Mouse (Mus musculus) left cerebral cortex, adult 2 months (tissue): ENCODE measurements around the gene Ddhd1. TPM values are rescaled to one million over a fixed set of nuclear protein-coding genes. Genes with fewer than 3 reads are reported as not detected.
"Not testable (repeated sequence)": the region's sequence is repeated elsewhere in the genome, so short reads cannot be mapped to it uniquely, and the experiment has no call there.

Experiments
- DNase-seq, 2 experiments: peaks; one replicate each; pipeline ENCODE4 v3.0.0; 2021 to 2022; ENCODE audit warnings: low spot score in 2 of 2, mixed read lengths in 1 of 2; ENCODE audit errors: extremely low spot score in 1 of 2
- H3K27ac ChIP-seq: fragments of 200-600 bp; 2 replicates; pipeline ENCODE4 v1.8.1; 2022
- H3K4me3 ChIP-seq: fragments of 200-600 bp; 2 replicates; pipeline ENCODE4 v1.8.1; 2022
- CTCF ChIP-seq: fragments of 200-600 bp; IDR thresholded peaks from 2 replicates; pipeline ENCODE4 v1.8.1; 2022; ENCODE audit warnings: antibody characterized with exemption, mild to moderate bottlenecking, moderate library complexity
- intact Hi-C: fragments of 180-260 bp; cut with DNase I; formaldehyde crosslinking; loops from one replicate; pipeline ENCODE4 v1.15.1; 2025
- total RNA-seq, 2 experiments: library from RNA; stranded (reverse); gene quantifications; 2 replicates each; pipeline ENCODE4 v1.2.3; 2021

Ddhd1 gene
- total RNA-seq, 2 experiments from 2014 or later: 79.7 to 82.8 TPM

GRCm38 (mm10) chr14:45602002-45602401 is 55.9 kb downstream of the Ddhd1 start:
- TF ChIP-seq CTCF: peak; percentile 77
- no peak for DNase-seq
- Histone ChIP-seq H3K27ac (peak overlapping the region; percentile 59; the same call in 1 of the 2 replicates), H3K4me3 (no peak overlapping the region)
- intact Hi-C loops: loop anchor here (1.0 to 5.0 kb wide), 4 partner anchors 36 to 140 kb away; no protein-coding TSS in a partner anchor

DNA sequence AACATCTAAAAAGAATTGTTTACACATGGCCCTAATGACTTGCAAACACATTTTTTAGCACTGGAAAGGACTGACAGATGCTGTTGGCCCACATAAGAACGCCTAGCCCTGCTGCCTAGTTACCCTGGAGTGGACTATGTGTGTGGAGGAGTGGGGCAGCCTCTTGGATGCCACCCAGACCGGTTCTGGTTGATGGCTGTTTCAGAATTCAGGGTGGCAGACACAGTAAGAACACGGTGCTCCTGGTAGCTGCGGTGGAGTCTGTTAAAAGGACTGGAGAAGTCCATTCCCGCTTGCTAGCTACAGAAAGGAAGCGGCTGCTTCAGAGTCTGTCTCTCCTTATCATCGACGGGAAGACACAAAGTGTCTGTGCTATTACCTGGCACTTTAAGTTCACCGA is 57.4 kb downstream of the Ddhd1 start:
- H3K27ac ChIP-seq: peak overlapping the region; percentile 59
- no peak overlapping the region for H3K4me3 ChIP-seq
- intact Hi-C loops: loop anchor here (2.0 to 5.0 kb wide), 3 partner anchors 48 to 178 kb away; no protein-coding TSS in a partner anchor
- DNase-seq: peak; percentile 29 to 47
- no peak for TF ChIP-seq CTCF

DNA sequence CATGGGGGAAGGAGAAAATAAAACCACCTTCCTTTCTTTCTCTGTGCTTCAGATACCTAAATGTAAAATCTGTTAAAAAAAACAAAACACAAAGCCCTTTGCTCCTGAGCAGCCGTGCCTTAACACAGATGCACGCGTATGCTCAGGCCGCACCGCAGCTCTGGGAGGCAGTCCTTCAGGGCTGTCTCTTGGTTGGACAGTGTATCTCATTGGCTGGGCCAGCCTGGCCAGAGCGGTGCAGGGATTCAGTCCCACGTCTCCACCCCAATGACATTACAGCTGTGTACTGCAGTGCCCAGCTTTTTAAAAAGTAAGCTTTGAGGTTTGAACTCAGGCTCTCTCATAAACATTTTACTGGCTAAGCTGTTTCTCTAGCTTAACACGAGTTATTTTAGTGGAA is 60.1 kb downstream of the Ddhd1 start:
- intact Hi-C loops: no loop called here
- Histone ChIP-seq H3K4me3 (no peak overlapping the region), H3K27ac (no peak overlapping the region)
- no peak for DNase-seq
- TF ChIP-seq CTCF: no peak

DNA sequence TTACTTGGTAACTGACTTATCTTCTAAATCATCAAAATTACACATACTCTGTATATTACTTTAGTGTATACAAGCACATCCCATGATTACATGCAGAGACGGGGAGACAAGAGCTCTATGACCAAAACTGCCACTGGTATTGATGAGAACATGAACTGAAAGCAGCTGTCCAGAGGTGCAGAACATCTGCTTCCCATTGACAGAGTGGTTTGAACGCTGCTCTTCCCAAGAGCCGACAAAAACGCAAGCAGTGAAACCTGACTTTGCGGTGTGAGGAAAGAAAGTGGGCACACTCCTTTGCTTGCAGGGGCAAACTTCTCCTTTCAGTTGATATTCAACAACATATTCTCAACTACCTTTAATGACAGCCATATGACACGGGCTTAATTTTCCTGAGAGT is 64.7 kb downstream of the Ddhd1 start:
- Histone ChIP-seq H3K27ac (no peak overlapping the region), H3K4me3 (no peak overlapping the region)
- DNase-seq: no peak
- intact Hi-C loops: no loop called here
- no peak for TF ChIP-seq CTCF

GRCm38 (mm10) chr14:45588403-45588802 is 69.5 kb downstream of the Ddhd1 start:
- TF ChIP-seq CTCF: no peak
- peak overlapping the region; percentile 3; the same call in 1 of the 2 replicates for H3K27ac ChIP-seq
- intact Hi-C loops: no loop called here
- no peak for DNase-seq
- H3K4me3 ChIP-seq: no peak overlapping the region

- TF ChIP-seq CTCF: no peak
- Histone ChIP-seq H3K4me3 (no peak overlapping the region), H3K27ac (peak overlapping the region; percentile 3; the same call in 1 of the 2 replicates)
- no peak for DNase-seq
- intact Hi-C loops: no loop called here
Measured at GRCm38 (mm10) chr14:45587536-45587935, 70.4 kb downstream of the Ddhd1 start.

- Histone ChIP-seq H3K27ac (no peak overlapping the region), H3K4me3 (no peak overlapping the region)
- no peak for DNase-seq
- TF ChIP-seq CTCF: no peak
- intact Hi-C loops: no loop called here
Measured at GRCm38 (mm10) chr14:45583494-45584027, 74.4 kb downstream of the Ddhd1 start.

DNA sequence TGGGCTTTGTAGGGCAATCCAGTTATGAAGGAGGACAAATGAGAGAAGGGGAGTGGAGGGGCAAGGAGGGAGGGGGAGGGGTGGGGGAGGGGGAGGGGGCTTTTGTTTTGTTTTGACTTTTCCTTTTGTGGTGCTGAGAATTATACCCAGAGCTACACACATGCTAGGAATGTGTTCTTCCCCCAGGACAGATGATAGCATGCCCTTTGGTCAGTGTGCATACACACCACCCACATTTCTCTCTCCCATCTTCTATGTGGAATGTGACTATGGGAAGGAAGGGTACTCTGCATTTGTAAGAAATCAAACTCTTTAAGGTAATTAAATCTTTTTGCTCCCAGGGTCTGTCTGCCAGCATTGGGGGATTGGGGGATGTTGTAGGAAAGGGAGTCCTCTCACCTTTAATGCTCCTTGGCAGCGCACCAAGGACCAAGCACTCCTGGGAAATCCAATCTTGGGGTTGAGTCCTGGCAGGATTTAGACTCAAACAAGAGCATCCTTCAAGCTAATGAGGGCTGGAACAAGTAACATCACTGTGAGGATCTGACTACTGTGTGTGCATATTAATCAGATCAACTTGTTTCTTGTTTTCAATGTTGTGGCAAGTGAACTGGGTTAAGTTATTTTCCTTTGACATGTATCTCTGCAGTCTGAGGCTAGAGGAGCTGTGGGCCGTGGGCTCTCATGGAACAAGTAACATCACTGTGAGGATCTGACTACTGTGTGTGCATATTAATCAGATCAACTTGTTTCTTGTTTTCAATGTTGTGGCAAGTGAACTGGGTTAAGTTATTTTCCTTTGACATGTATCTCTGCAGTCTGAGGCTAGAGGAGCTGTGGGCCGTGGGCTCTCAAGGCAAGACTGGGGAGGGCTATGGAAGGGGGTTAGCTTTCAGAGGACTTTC is 76.8 kb downstream of the Ddhd1 start:
- H3K4me3 ChIP-seq, intact Hi-C loops: not testable (repeated sequence)
- peak in 1 of 2 experiments; percentile 45 for DNase-seq
- peak overlapping the region; percentile 76 for H3K27ac ChIP-seq

DNA sequence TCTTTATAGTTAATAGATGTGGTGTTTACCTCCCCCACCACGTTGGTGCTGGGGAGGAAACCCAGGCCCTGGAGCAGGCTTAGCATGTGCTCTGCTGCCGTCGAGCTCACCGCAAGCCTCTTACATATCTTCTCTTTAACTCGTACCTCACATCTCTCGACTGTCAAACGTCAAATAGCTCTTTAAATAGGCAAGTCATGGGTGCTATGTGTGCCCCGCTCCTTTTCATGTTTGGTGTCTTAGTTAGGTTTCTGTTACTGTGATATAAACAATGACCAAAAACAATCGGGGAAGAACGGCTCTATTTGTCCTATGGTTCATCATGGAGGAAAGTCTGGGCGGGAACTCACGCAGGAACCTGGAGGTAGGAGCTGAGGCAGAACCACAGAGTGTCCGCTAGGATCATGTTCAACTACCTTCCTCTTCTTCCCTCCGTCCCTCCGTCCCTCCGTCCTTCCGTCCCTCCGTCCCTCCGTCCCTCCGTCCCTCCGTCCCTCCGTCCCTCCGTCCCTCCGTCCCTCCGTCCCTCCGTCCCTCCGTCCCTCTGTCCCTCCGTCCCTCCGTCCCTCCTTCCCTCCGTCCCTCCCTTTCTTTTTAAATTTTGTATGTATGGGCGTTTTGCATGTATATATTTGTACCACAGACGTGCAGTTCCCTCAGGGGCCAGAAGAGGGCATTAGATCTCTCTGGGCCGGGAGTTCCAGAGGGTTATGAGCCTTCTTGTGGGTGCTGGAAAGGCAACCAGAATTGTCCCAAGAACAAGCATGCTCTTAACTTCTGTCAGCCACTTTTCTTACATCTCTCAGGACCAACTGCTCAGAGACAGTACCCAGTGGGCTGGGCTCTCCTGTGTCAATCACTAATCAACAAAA is 91.6 kb downstream of the Ddhd1 start:
- Histone ChIP-seq H3K4me3 (no peak overlapping the region), H3K27ac (peak overlapping the region; percentile 71)
- DNase-seq: peak; percentile 52 to 65
- TF ChIP-seq CTCF: peak; percentile 72
- intact Hi-C loops: loop anchor here (1.0 to 5.0 kb wide), 2 partner anchors 36 to 206 kb away; no protein-coding TSS in a partner anchor

DNA sequence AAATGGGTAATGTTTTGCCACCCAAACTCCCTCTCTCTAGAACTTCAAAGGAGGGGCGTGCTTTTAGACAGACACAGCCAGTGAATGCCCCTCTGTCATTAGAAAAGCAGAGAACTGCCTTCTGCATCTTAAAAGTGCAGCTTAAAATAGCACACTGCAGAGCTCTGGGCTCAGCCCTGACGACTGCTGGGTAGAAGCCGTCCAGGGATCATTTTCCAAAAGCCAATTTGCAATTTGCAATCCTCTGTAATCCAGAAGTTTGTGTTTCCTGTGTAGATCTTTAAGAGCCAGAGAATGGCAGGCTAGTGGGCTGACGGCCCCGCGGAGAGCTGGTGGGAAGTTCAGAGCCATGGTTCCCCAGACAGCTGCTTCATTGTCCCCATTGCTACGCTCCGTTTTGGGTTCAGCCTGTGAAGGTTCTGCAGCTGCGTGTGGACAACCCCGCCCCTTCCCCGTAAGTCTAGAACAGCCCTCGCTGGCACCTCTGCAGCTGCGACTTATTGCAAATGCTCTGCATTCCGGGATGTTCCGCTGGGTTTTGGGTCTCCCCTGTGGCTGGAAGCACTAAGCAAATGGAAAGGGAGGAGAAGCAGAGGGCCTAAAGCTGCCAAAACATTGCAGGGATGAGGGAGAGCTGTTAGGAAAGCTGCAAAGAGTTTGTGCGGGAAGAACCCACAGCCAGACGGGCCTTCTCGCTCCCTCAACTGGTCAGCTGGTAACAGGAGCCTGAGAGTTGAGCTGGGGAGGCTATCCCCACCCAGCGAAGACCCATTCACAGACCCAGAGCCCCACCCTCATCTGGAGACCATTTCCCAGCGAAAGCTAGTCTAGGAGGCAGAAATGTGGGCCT is 92.5 kb downstream of the Ddhd1 start:
- no peak for TF ChIP-seq CTCF
- intact Hi-C loops: loop anchor here (1.0 to 5.0 kb wide), 3 partner anchors 35 to 207 kb away; partner anchors contain the start of gene Fermt2
- Histone ChIP-seq H3K4me3 (peak overlapping the region; percentile 13; the same call in 1 of the 2 replicates), H3K27ac (peak overlapping the region; percentile 71)
- peak in 1 of 2 experiments; percentile 35 for DNase-seq

GRCm38 (mm10) chr14:45563577-45563976 is 94.4 kb downstream of the Ddhd1 start:
- DNase-seq: peak in 1 of 2 experiments; percentile 39
- TF ChIP-seq CTCF: no peak
- intact Hi-C loops: no loop called here
- no peak overlapping the region for H3K4me3 ChIP-seq
- no peak overlapping the region for H3K27ac ChIP-seq
